In the genomic region with DNA sequence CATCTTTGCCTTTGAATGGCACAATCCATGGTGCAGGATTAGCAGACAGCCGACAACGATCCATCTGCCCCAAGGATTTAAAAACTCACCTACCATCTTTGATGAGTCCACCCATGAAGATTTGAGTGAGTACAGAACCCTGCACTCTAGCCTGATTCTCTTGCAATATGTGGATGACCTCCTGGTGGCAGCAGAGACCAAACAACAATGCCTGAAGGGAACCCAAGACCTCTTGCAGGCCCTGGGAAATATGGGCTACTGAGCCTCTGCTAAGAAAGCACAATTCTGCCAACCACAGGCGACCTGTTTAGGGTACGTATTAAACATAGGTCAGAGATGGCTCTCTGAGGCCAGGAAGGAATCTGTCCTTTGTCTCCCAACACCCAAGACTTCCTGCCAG, we compare ENCODE assay signal across 8 mouse cellular contexts. TPM values are rescaled to one million over a fixed set of nuclear protein-coding genes. Genes with fewer than 3 reads are reported as not detected.
DNase-seq lines count a peak whose midpoint lies in the region; ATAC-seq lines count a peak whose summit lies in the region.

No protein-coding gene starts in this region.

- peaks cover 8% of the 10 kb centered on the region; the same call in 1 of the 2 replicates for H3K27me3 ChIP-seq in liver, embryonic 12.5 days (replicated peaks)
- no peaks in the 10 kb centered on the region for H3K27me3 ChIP-seq in limb, embryonic 11.5 days (ENCODE audit: control insufficient read depth, insufficient read depth, low read length)

- no peak overlapping the region for H3K9ac ChIP-seq in liver, embryonic 12.5 days
- no peak overlapping the region for H3K9ac ChIP-seq in limb, embryonic 11.5 days (ENCODE audit: low read length)

- H3K4me3 ChIP-seq in liver, embryonic 12.5 days = no peak overlapping the region
- H3K4me3 ChIP-seq in limb, embryonic 11.5 days (ENCODE audit: low read depth, low read length) = no peak overlapping the region

- H3K9me3 ChIP-seq in liver, embryonic 12.5 days (replicated peaks) = no peaks in the 10 kb centered on the region
- H3K9me3 ChIP-seq in limb, embryonic 11.5 days (ENCODE audit: control insufficient read depth, low read length) = no peaks in the 10 kb centered on the region

- DNase-seq in liver = peak; percentile 65
- peak; percentile 88 for DNase-seq in embryo, embryonic 10.5 days (ENCODE audit: low spot score)
- DNase-seq in gastrocnemius, postnatal 25 days = peak; percentile 58
- DNase-seq in kidney, adult 8-10 months = peak; percentile 55 to 88
- peak; percentile 86 for DNase-seq in limb, embryonic 11.5 days (ENCODE audit: low spot score)
- peak; percentile 90 for DNase-seq in naive thymus-derived CD4-positive, alpha-beta T cell, adult 2 months (ENCODE audit: low read depth)
- peak; percentile 69 to 86 for DNase-seq in spleen, postnatal 4 days (ENCODE audit: low spot score in 2 of 2)

- no peak overlapping the region for H3K27ac ChIP-seq in liver, embryonic 12.5 days
- no peak overlapping the region for H3K27ac ChIP-seq in limb, embryonic 11.5 days (replicated peaks; ENCODE audit: low read depth, low read length)

- WGBS in liver, embryonic 12.5 days (ENCODE audit: insufficient replicate concordance) = 19% methylated on average over 4 of the region's 4 CpGs
- WGBS in limb, embryonic 11.5 days = 33% methylated on average over 4 of the region's 4 CpGs

- no peaks in the 10 kb centered on the region for H3K4me1 ChIP-seq in liver, embryonic 12.5 days
- no peaks in the 10 kb centered on the region for H3K4me1 ChIP-seq in limb, embryonic 11.5 days (ENCODE audit: control insufficient read depth, insufficient read depth, low read length)

- H3K4me2 ChIP-seq in liver, embryonic 12.5 days = no peak overlapping the region
- no peak overlapping the region for H3K4me2 ChIP-seq in limb, embryonic 11.5 days (ENCODE audit: low read depth, severe bottlenecking)

- ATAC-seq in liver, embryonic 12.5 days = no peak
- ATAC-seq in limb, embryonic 11.5 days (ENCODE audit: insufficient number of reproducible peaks, low FRiP score, low TSS enrichment, low read depth) = no peak

- no peaks in the 10 kb centered on the region for H3K36me3 ChIP-seq in liver, embryonic 12.5 days
- no peaks in the 10 kb centered on the region for H3K36me3 ChIP-seq in limb, embryonic 11.5 days (ENCODE audit: control insufficient read depth, insufficient read depth, low read length)

RNA-seq across cellular contexts. Expression of a gene that starts 11.1 kb away (rescaled TPM):
- 16.9 and 17.5 TPM in 2 replicates for polyA plus RNA-seq in liver, embryonic 12.5 days (2016; fragmentation: Nextera tagmentation; extraction: Ambion mirVana)
- total RNA-seq in gastrocnemius, postnatal 25 days (2021) = 10 to 100 TPM; 21.9 to 23.0 TPM
- 31.8 and 32.2 TPM in 2 replicates for polyA plus RNA-seq in limb, embryonic 11.5 days (2014; fragmentation: Nextera tagmentation; extraction: Ambion mirVana)

RNA-seq across cellular contexts. Expression of a gene that starts 50.0 kb away (rescaled TPM):
- polyA plus RNA-seq in liver, embryonic 12.5 days (2016; fragmentation: Nextera tagmentation; extraction: Ambion mirVana) = 5.8 and 8.3 TPM in 2 replicates
- total RNA-seq in gastrocnemius, postnatal 25 days (2021) = 100 to 1,000 TPM; 125 to 163 TPM
- polyA plus RNA-seq in limb, embryonic 11.5 days (2014; fragmentation: Nextera tagmentation; extraction: Ambion mirVana) = 44.2 and 44.7 TPM in 2 replicates

RNA-seq across cellular contexts. Expression of a gene that starts 56.3 kb away (rescaled TPM):
- polyA plus RNA-seq in liver, embryonic 12.5 days (2016; fragmentation: Nextera tagmentation; extraction: Ambion mirVana) = 3.5 and 3.9 TPM in 2 replicates
- total RNA-seq in gastrocnemius, postnatal 25 days (2021) = not detected
- 39.3 and 40.7 TPM in 2 replicates for polyA plus RNA-seq in limb, embryonic 11.5 days (2014; fragmentation: Nextera tagmentation; extraction: Ambion mirVana)
